Mouse (Mus musculus): ENCODE results near the gene St3gal3. TPM values are rescaled to one million over a fixed set of nuclear protein-coding genes. Genes with fewer than 3 reads are reported as not detected.
A peak's percentile ranks its signal among the peaks of the same experiment; 100 is the strongest.

St3gal3 gene
- total and polyA plus RNA-seq, 2 experiments from 2014 or later = 11.8 to 50.9 TPM

GRCm38 (mm10) chr4:117889471-117889870, 245.2 kb downstream of the St3gal3 start:
- no peaks in the 10 kb centered on the region for H3K27me3 ChIP-seq (ENCODE audit: insufficient read depth, low read length)
- H3K36me3 ChIP-seq (ENCODE audit: insufficient read depth, low read length) = peaks cover 28% of the 10 kb centered on the region
- H3K4me2 ChIP-seq (ENCODE audit: low read depth, low read length) = no peak overlapping the region
- no peak for TF ChIP-seq CTCF (IDR thresholded peaks at IDR 0.05; ENCODE audit: low read depth)
- H3K9me3 ChIP-seq (ENCODE audit: low read length) = no peaks in the 10 kb centered on the region
- no peak for DNase-seq (ENCODE audit: low spot score)
- no peak overlapping the region for H3K4me3 ChIP-seq (ENCODE audit: low read length)
- H3K27ac ChIP-seq = no peak overlapping the region
- no peak overlapping the region for H3K9ac ChIP-seq (replicated peaks; ENCODE audit: low read length)
- no peak for ATAC-seq
- H3K4me1 ChIP-seq (ENCODE audit: insufficient read depth, low read length) = peaks cover 11% of the 10 kb centered on the region; the same call in 1 of the 2 replicates
- WGBS = 92% methylated on average over 15 of the region's 15 CpGs

GRCm38 (mm10) chr4:117887920-117888319, 246.8 kb downstream of the St3gal3 start:
- Histone ChIP-seq H3K27me3 (ENCODE audit: insufficient read depth, low read length) (no peaks in the 10 kb centered on the region), H3K9me3 (ENCODE audit: low read length) (no peaks in the 10 kb centered on the region), H3K27ac (peak overlapping the region; percentile 20; the same call in 1 of the 2 replicates), H3K4me3 (ENCODE audit: low read length) (peak overlapping the region; percentile 91; the same call in 1 of the 2 replicates), H3K4me2 (ENCODE audit: low read depth, low read length) (peak overlapping the region; percentile 73), H3K36me3 (ENCODE audit: insufficient read depth, low read length) (peaks cover 27% of the 10 kb centered on the region), H3K9ac (replicated peaks; ENCODE audit: low read length) (peak overlapping the region; percentile 95; the same call in 1 of the 2 replicates), H3K4me1 (ENCODE audit: insufficient read depth, low read length) (peaks cover 17% of the 10 kb centered on the region; the same call in 1 of the 2 replicates)
- 72% methylated on average over 2 of the region's 2 CpGs for WGBS
- no peak for TF ChIP-seq CTCF (IDR thresholded peaks at IDR 0.05; ENCODE audit: low read depth)
- ATAC-seq (no peak), DNase-seq (ENCODE audit: low spot score) (no peak)

- peaks cover 27% of the 10 kb centered on the region for H3K36me3 ChIP-seq (ENCODE audit: insufficient read depth, low read length)
- no peak for TF ChIP-seq CTCF (IDR thresholded peaks at IDR 0.05; ENCODE audit: low read depth)
- no peaks in the 10 kb centered on the region for H3K27me3 ChIP-seq (ENCODE audit: insufficient read depth, low read length)
- H3K4me3 ChIP-seq (ENCODE audit: low read length) = peak within 1 kb of the TSS; percentile 91
- H3K27ac ChIP-seq = peak within 1 kb of the TSS; percentile 82
- H3K9ac ChIP-seq (replicated peaks; ENCODE audit: low read length) = peak within 1 kb of the TSS; percentile 95
- H3K9me3 ChIP-seq (ENCODE audit: low read length) = no peaks in the 10 kb centered on the region
- DNase-seq (ENCODE audit: low spot score) = peak; percentile 96
- H3K4me1 ChIP-seq (ENCODE audit: insufficient read depth, low read length) = peaks cover 21% of the 10 kb centered on the region
- peak within 1 kb of the TSS; percentile 73 for H3K4me2 ChIP-seq (ENCODE audit: low read depth, low read length)
- WGBS = 0% methylated on average over 35 of the region's 37 CpGs
- peak; percentile 89 for ATAC-seq
These were observed 247.6 kb downstream of the St3gal3 start, which contains the start of gene Atp6v0b for GRCm38 (mm10) chr4:117887133-117887532. Gene Atp6v0b, minus strand, starts transcription at chr4:117887333.

- Histone ChIP-seq H3K27ac (peak overlapping the region; percentile 82), H3K36me3 (ENCODE audit: insufficient read depth, low read length) (peaks cover 27% of the 10 kb centered on the region), H3K27me3 (ENCODE audit: insufficient read depth, low read length) (no peaks in the 10 kb centered on the region), H3K9me3 (ENCODE audit: low read length) (no peaks in the 10 kb centered on the region), H3K4me2 (ENCODE audit: low read depth, low read length) (peak overlapping the region; percentile 73), H3K4me3 (ENCODE audit: low read length) (peak overlapping the region; percentile 91), H3K9ac (replicated peaks; ENCODE audit: low read length) (peak overlapping the region; percentile 95), H3K4me1 (ENCODE audit: insufficient read depth, low read length) (peaks cover 26% of the 10 kb centered on the region)
- no peak for ATAC-seq
- TF ChIP-seq CTCF (IDR thresholded peaks at IDR 0.05; ENCODE audit: low read depth) = no peak
- DNase-seq (ENCODE audit: low spot score) = peak; percentile 22
- WGBS = 2% methylated on average over 24 of the region's 24 CpGs
These were observed 248.1 kb downstream of the St3gal3 start for GRCm38 (mm10) chr4:117886644-117887043.

GRCm38 (mm10) chr4:117885994-117886393, 248.7 kb downstream of the St3gal3 start:
- TF ChIP-seq CTCF (IDR thresholded peaks at IDR 0.05; ENCODE audit: low read depth) = no peak
- WGBS = 83% methylated on average over 9 of the region's 9 CpGs
- Histone ChIP-seq H3K9ac (replicated peaks; ENCODE audit: low read length) (peak overlapping the region; percentile 95), H3K27ac (no peak overlapping the region), H3K27me3 (ENCODE audit: insufficient read depth, low read length) (no peaks in the 10 kb centered on the region), H3K4me2 (ENCODE audit: low read depth, low read length) (peak overlapping the region; percentile 73), H3K4me1 (ENCODE audit: insufficient read depth, low read length) (peaks cover 23% of the 10 kb centered on the region), H3K4me3 (ENCODE audit: low read length) (peak overlapping the region; percentile 91), H3K9me3 (ENCODE audit: low read length) (no peaks in the 10 kb centered on the region), H3K36me3 (ENCODE audit: insufficient read depth, low read length) (peaks cover 27% of the 10 kb centered on the region)
- no peak for ATAC-seq
- DNase-seq (ENCODE audit: low spot score) = no peak

GRCm38 (mm10) chr4:117885093-117885492, 249.6 kb downstream of the St3gal3 start:
- H3K9me3 ChIP-seq (ENCODE audit: low read length) = no peaks in the 10 kb centered on the region
- no peak overlapping the region for H3K4me3 ChIP-seq (ENCODE audit: low read length)
- H3K4me1 ChIP-seq (ENCODE audit: insufficient read depth, low read length) = peaks cover 21% of the 10 kb centered on the region
- peaks cover 25% of the 10 kb centered on the region for H3K36me3 ChIP-seq (ENCODE audit: insufficient read depth, low read length)
- no peak overlapping the region for H3K9ac ChIP-seq (replicated peaks; ENCODE audit: low read length)
- no peaks in the 10 kb centered on the region for H3K27me3 ChIP-seq (ENCODE audit: insufficient read depth, low read length)
- no peak overlapping the region for H3K27ac ChIP-seq
- TF ChIP-seq CTCF (IDR thresholded peaks at IDR 0.05; ENCODE audit: low read depth) = no peak
- DNase-seq (ENCODE audit: low spot score) (no peak), ATAC-seq (no peak)
- 91% methylated on average over 10 of the region's 10 CpGs for WGBS
- H3K4me2 ChIP-seq (ENCODE audit: low read depth, low read length) = no peak overlapping the region

GRCm38 (mm10) chr4:117884146-117884545, 250.6 kb downstream of the St3gal3 start:
- ATAC-seq (no peak), DNase-seq (ENCODE audit: low spot score) (no peak)
- WGBS = 88% methylated on average over 1 of the region's 1 CpGs
- Histone ChIP-seq H3K4me2 (ENCODE audit: low read depth, low read length) (peak overlapping the region; percentile 89), H3K9ac (replicated peaks; ENCODE audit: low read length) (no peak overlapping the region; the same call in 1 of the 2 replicates), H3K27me3 (ENCODE audit: insufficient read depth, low read length) (no peaks in the 10 kb centered on the region), H3K36me3 (ENCODE audit: insufficient read depth, low read length) (peaks cover 17% of the 10 kb centered on the region), H3K4me3 (ENCODE audit: low read length) (peak overlapping the region; percentile 85; the same call in 1 of the 2 replicates), H3K27ac (no peak overlapping the region; the same call in 1 of the 2 replicates), H3K4me1 (ENCODE audit: insufficient read depth, low read length) (peaks cover 21% of the 10 kb centered on the region), H3K9me3 (ENCODE audit: low read length) (no peaks in the 10 kb centered on the region)
- no peak for TF ChIP-seq CTCF (IDR thresholded peaks at IDR 0.05; ENCODE audit: low read depth)

Data from hindbrain, postnatal 0 days (tissue).